Mouse (Mus musculus) cerebellum, adult 2 months (tissue): ENCODE results near the gene Lsm7. TPM values are rescaled to one million over a fixed set of nuclear protein-coding genes. Genes with fewer than 3 reads are reported as not detected.

ENCODE experiments used
- DNase-seq, 2 experiments: peaks; one replicate each; pipeline ENCODE4 v3.0.0; 2021
- H3K27ac ChIP-seq: fragments of 200-500 bp; 2 replicates; pipeline ENCODE4 v1.5.1; 2012; ENCODE audit warnings: low read length, control low read depth, inconsistent platforms; ENCODE audit not compliant: insufficient read depth
- H3K27me3 ChIP-seq: fragments of 200-500 bp; 2 replicates; pipeline ENCODE4 v1.6.1; 2012; ENCODE audit warnings: inconsistent platforms, mild to moderate bottlenecking, low read length, moderate library complexity; ENCODE audit not compliant: control insufficient read depth, insufficient read depth
- H3K4me1 ChIP-seq: fragments of 200-500 bp; 2 replicates; pipeline ENCODE4 v1.6.1; 2011; ENCODE audit warnings: low read length; ENCODE audit not compliant: control insufficient read depth, insufficient read depth
- H3K4me3 ChIP-seq: fragments of 200-500 bp; replicated peaks from 2 replicates; pipeline ENCODE3; 2011; ENCODE audit warnings: mild to moderate bottlenecking, low read depth, low read length, control low read depth; ENCODE audit not compliant: insufficient read depth
- CTCF ChIP-seq: fragments of 200-500 bp; IDR thresholded peaks from 2 replicates; pipeline ENCODE4 v1.5.1; 2011; ENCODE audit warnings: low read depth, mild to moderate bottlenecking, control low read depth, low read length, moderate library complexity, borderline replicate concordance; ENCODE audit not compliant: insufficient read depth
- POLR2A ChIP-seq: fragments of 200-500 bp; IDR thresholded peaks from 2 replicates; pipeline ENCODE4 v1.6.1; 2011; ENCODE audit warnings: low read length, control low read depth, borderline replicate concordance; ENCODE audit not compliant: insufficient read depth
- WGBS: fragments of 180-500 bp; shearing (Covaris S2); methylation state at CpG from one replicate; pipeline ENCODE4 v1.1.7; 2018; 5-methylcytosine and 5-hydroxymethylcytosine counted together
- polyA plus RNA-seq: library from polyadenylated mRNA; depleted of rRNA; stranded (reverse); fragments of >200 nt; gene quantifications from 2 replicates; pipeline ENCODE4 v1.2.3, GENCODE M21; 2012

The Lsm7 gene
- polyA plus RNA-seq, 1 experiment, result 215 TPM

DNA sequence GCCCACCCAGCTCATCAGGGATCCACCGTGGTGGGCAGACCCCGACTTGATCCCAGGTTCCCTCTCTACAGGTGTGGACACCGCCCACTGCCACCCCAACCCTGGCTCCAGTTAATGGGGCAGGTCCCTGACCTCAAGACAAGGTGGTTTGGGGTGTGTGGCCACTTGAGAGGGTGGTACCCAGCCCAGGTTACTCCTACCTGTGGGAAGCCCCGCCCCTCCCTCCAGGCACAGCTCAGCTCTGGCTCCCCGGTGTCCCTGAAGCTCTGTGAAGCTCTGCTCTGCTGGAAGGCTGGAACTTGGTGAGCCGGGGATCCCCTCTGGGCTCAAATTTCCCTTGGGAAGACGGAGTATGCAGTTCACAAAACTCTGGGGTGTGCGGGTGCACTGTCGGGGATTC is 16.6 kb upstream of the Lsm7 start, which contains the start of gene Tmprss9:
TSS of gene Tmprss9 (plus strand) at position 268 of the 400 bp plus-strand sequence.
- WGBS, result 33% methylated on average over 9 of the region's 9 CpGs
- DNase-seq, result no peak
- no peaks in the 10 kb centered on the region for H3K27me3 ChIP-seq
- H3K4me3 ChIP-seq, result no peak within 1 kb of the TSS
- TF ChIP-seq CTCF (no peak), POLR2A (no peak)
- no peak within 1 kb of the TSS for H3K27ac ChIP-seq
- no peaks in the 10 kb centered on the region for H3K4me1 ChIP-seq

DNA sequence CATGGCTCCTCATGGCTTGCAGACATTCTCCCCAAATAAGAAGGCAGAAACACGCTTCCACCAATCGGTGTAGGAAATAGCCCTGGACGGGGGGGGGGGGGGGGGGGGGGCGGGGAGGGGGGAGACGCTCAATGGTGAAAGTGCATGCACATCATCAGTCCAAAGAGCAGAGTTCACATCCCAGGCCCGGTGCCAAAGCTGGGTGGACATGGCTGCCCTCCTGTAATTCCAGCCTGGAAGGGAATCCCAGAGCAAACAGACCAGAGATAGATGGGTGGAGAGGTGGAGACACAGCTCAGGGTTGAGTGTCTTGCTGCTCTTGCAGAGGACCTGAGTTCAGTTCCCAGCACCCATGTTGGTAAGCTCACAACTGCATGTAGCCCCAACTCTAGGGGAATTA is 16.0 kb upstream of the Lsm7 start:
- no peak overlapping the region for H3K4me3 ChIP-seq
- no peak overlapping the region for H3K27ac ChIP-seq
- no peak for DNase-seq
- no peaks in the 10 kb centered on the region for H3K4me1 ChIP-seq
- WGBS, result 68% methylated on average over 5 of the region's 6 CpGs
- no peak for TF ChIP-seq POLR2A
- TF ChIP-seq CTCF, result no peak
- H3K27me3 ChIP-seq, result no peaks in the 10 kb centered on the region

DNA sequence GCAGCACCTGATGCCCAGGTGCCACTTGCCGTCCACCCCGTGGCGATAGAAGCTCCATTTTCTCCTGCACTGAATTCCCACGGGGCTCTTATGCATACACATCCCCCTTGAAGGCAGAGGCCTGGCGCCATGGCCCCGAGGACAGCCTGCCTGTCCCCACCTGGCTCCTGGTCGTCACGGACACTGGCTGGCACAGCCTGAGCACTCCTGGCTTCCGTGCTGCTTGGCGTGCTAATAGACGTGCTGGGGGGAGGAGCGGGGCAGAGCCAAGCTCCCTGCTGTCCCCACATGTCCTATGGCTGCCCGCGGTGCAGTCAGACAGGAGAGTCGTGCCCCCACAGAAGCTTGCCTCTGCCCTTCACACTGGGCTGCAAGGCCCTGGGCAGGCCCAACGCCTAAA is 9.4 kb upstream of the Lsm7 start:
- DNase-seq, result peak; percentile 86 to 90
- H3K27me3 ChIP-seq, result no peaks in the 10 kb centered on the region
- 7% methylated on average over 16 of the region's 16 CpGs for WGBS
- peaks cover 27% of the 10 kb centered on the region for H3K4me1 ChIP-seq
- no peak overlapping the region for H3K4me3 ChIP-seq
- H3K27ac ChIP-seq, result peak overlapping the region; percentile 86
- 0 out of 2 replicates have a peak, but pooled peaks have one; percentile 14 for TF ChIP-seq POLR2A
- no peak for TF ChIP-seq CTCF

DNA sequence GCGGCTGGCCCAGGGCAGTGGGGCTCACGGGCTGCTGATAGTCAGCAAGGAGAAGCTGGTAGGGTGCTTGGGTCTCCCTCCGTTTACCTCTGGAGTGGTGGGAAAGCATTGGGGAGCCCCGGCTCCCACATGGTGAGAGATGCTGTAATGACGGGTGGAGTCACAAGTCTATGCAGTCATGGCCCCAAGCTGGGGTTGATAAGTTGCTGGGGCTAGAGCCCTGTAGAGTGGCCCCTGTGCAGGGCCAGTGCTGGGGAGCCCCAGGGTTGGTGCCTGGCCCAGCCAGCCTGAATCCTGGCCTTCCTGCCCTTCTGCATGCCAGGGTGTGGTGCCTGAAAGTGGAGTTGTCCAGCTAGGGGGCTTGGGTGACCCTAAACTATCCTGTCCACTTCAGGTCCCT is 7.3 kb upstream of the Lsm7 start:
- peaks cover 39% of the 10 kb centered on the region for H3K4me1 ChIP-seq
- no peak overlapping the region for H3K4me3 ChIP-seq
- no peaks in the 10 kb centered on the region for H3K27me3 ChIP-seq
- 97% methylated on average over 5 of the region's 5 CpGs for WGBS
- TF ChIP-seq POLR2A, result no peak
- no peak for TF ChIP-seq CTCF
- no peak for DNase-seq
- no peak overlapping the region for H3K27ac ChIP-seq

DNA sequence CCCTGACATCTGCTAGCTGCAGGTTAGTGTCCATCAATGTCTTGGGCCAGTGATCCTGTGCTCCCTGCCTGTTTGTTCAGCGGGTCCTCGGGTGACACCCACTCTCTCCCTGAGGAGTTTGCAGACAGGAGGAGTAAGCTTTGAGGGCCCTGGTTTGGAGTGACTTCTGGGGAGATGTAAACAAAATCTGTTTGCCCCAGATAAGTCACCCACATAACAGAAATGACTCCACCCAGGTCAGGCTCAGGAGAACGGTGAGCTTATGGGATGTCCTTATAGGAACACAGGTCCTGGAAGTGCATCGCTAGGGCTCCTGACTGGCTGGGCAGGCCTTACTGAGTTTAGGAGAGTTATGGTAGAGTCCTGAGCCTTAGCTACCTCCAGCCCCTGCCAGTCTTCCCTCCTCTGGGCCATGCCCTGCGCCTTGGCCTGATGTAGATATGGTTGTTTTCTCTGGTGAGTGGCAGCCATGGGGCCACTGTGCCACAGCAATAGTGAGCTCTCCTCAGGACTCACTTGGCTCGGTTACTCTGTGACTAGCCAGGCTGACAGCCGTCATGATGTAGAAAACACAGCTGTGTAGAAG is 3.4 kb upstream of the Lsm7 start:
- no peaks in the 10 kb centered on the region for H3K27me3 ChIP-seq
- DNase-seq, result no peak
- H3K4me3 ChIP-seq, result no peak overlapping the region
- TF ChIP-seq POLR2A (no peak), CTCF (no peak)
- H3K4me1 ChIP-seq, result peaks cover 29% of the 10 kb centered on the region
- H3K27ac ChIP-seq, result no peak overlapping the region
- 72% methylated on average over 7 of the region's 7 CpGs for WGBS

DNA sequence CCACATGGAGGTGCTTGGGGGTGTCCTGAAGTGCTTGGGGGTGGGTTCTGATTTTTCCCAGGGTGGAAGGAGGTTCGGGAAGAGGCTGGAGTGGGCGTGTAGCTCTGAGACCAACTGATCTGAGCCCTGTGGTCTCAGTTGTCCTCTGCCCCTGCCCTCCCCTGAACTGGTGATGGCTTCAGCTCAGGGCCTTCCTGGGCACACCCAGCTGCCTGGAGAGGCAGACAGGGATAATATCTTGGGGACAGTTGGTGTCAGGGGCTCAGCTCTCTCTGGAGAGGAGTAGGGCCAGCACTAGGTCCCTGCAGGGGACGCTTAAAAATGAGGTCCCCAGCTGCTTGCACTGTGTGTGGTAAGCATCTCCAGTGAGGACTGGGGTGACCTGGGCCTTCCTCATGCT is 2.8 kb upstream of the Lsm7 start:
- no peaks in the 10 kb centered on the region for H3K27me3 ChIP-seq
- TF ChIP-seq CTCF (no peak), POLR2A (no peak)
- no peak overlapping the region for H3K4me3 ChIP-seq
- WGBS, result 42% methylated on average over 3 of the region's 3 CpGs
- H3K27ac ChIP-seq, result peak overlapping the region; percentile 53
- no peak for DNase-seq
- peaks cover 27% of the 10 kb centered on the region for H3K4me1 ChIP-seq

DNA sequence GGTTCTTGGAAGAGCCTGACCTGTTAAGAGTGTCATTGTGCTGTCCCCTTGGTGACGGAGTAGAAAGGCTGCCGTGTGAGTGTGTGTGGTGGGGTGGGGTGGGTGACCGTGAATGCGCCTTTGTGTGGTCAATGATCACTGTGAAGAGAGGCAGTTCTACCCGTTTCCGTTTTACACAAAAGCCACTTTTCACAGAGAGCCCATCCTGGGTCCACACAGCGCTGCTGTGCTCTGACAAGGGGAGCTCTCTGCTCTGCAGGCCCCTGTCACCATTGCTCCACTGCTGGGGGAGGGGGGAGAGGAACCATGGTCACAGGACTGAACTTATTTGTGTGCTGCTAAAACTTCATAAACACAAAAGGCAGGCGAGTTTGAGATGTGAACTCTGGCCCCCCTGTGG is 2.4 kb upstream of the Lsm7 start:
- Histone ChIP-seq H3K27ac (peak overlapping the region; percentile 35; the same call in 1 of the 2 replicates), H3K27me3 (no peaks in the 10 kb centered on the region), H3K4me3 (no peak overlapping the region), H3K4me1 (peaks cover 27% of the 10 kb centered on the region)
- WGBS, result 43% methylated on average over 8 of the region's 8 CpGs
- no peak for TF ChIP-seq CTCF
- no peak for TF ChIP-seq POLR2A
- DNase-seq, result no peak

DNA sequence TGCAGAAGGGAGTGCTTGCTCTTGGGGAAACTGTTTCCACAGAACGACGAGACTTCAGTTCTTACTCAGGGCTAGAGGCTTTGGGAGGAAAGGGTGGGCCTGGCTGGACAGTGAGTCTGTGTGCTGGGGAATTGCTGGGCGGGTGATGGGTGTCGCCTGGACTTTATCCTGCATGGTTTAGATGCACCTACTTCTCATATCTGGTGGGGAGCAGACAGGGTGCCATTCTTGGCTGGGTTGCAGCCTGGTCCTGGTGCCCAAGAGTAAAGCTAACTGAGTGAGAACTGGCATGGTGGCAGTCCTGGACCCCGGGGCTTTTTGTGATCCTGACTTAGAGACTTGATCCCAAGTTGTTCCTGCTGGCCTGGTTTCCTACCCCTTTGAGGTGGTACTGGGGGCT is 1.9 kb upstream of the Lsm7 start:
- no peak for TF ChIP-seq POLR2A
- TF ChIP-seq CTCF, result no peak
- no peak for DNase-seq
- H3K27ac ChIP-seq, result peak overlapping the region; percentile 35; the same call in 1 of the 2 replicates
- WGBS, result 74% methylated on average over 5 of the region's 5 CpGs
- peak overlapping the region; percentile 1 for H3K4me3 ChIP-seq
- H3K27me3 ChIP-seq, result no peaks in the 10 kb centered on the region
- H3K4me1 ChIP-seq, result peaks cover 27% of the 10 kb centered on the region
